Mouse (Mus musculus) CH12.LX (cell line): Measurements from ENCODE around the gene Fam189a2.

Source experiments
- POLR2A ChIP-seq: IDR thresholded peaks from 2 replicates; pipeline ENCODE4 v1.6.1; 2011; ENCODE audit warnings: low read depth, mild to moderate bottlenecking, improper control_type of control experiment, low read length
- TBP ChIP-seq: conservative IDR thresholded peaks from 2 replicates; pipeline ENCODE4 v1.6.1; 2011; ENCODE audit warnings: low read depth, low read length, improper control_type of control experiment

- TF ChIP-seq TBP (no peak), POLR2A (no peak)
These were observed 82.4 kb downstream of the Fam189a2 start for GRCm38 (mm10) chr19:23948301-23949000.
